Mouse (Mus musculus): ENCODE measurements at regions not wholly inside any gene's neighbourhood (a gene's known extent, or its start where the extent isn't known, plus 50 kb on each side); places are given as distances from the start of the nearest gene placed in this dataset.

- whole genome bisulfite sequencing (ENCODE audit: insufficient replicate concordance) = 58% methylated on average over 12 of the region's 12 CpGs
- Histone ChIP-seq H3K36me3 (replicated peaks; ENCODE audit: control insufficient read depth, insufficient read depth, low read depth) (no peaks in the 10 kb centered on the region), H3K9ac (replicated peaks) (no peak overlapping the region), H3K4me1 (replicated peaks; ENCODE audit: control insufficient read depth in 2 of 2, insufficient read depth in 2 of 2, low read length in 1 of 2) (0 out of 4 replicates have a peak, but pooled peaks cover 0 to 2% of the 10 kb centered on the region in 2 experiments), H3K27me3 (ENCODE audit: control insufficient read depth, insufficient read depth, low read length) (no peaks in the 10 kb centered on the region), H3K9me3 (ENCODE audit: control insufficient read depth, low read length) (no peaks in the 10 kb centered on the region), H3K4me3 (ENCODE audit: insufficient read depth in 1 of 2, low read depth in 2 of 2, low read length in 2 of 2) (no peak overlapping the region), H3K27ac (no peak overlapping the region), H3K4me2 (ENCODE audit: low read depth) (no peak overlapping the region)
- DNase-seq (ENCODE audit: low read depth in 3 of 3, low spot score in 3 of 3) (no peak), ATAC-seq (ENCODE audit: insufficient read depth) (no peak)
- TF ChIP-seq CTCF (IDR thresholded peaks at IDR 0.05; ENCODE audit: low read depth) (peak; percentile 51), EP300 (IDR thresholded peaks at IDR 0.05; ENCODE audit: low read depth) (no peak)
These were observed 136.2 kb upstream of the Syt6 start for GRCm38 (mm10) chr3:103438791-103439354.

- H3K4me2 ChIP-seq (ENCODE audit: low read depth) = no peak overlapping the region
- H3K27me3 ChIP-seq (ENCODE audit: control insufficient read depth, insufficient read depth, low read length) = no peaks in the 10 kb centered on the region
- DNase-seq (ENCODE audit: low read depth in 3 of 3, low spot score in 3 of 3) = no peak
- WGBS (ENCODE audit: insufficient replicate concordance) = 58% methylated on average over 6 of the region's 6 CpGs
- H3K9ac ChIP-seq (replicated peaks) = no peak overlapping the region
- no peak overlapping the region for H3K4me3 ChIP-seq (ENCODE audit: insufficient read depth in 1 of 2, low read depth in 2 of 2, low read length in 2 of 2)
- no peaks in the 10 kb centered on the region for H3K36me3 ChIP-seq (replicated peaks; ENCODE audit: control insufficient read depth, insufficient read depth, low read depth)
- ATAC-seq (ENCODE audit: insufficient read depth) = no peak
- no peak overlapping the region for H3K27ac ChIP-seq
- H3K9me3 ChIP-seq (ENCODE audit: control insufficient read depth, low read length) = no peaks in the 10 kb centered on the region
- 0 out of 4 replicates have a peak, but pooled peaks cover 0 to 2% of the 10 kb centered on the region in 2 experiments for H3K4me1 ChIP-seq (replicated peaks; ENCODE audit: control insufficient read depth in 2 of 2, insufficient read depth in 2 of 2, low read length in 1 of 2)
- TF ChIP-seq CTCF (IDR thresholded peaks at IDR 0.05; ENCODE audit: low read depth) (no peak), EP300 (IDR thresholded peaks at IDR 0.05; ENCODE audit: low read depth) (no peak)
These were observed 131.8 kb upstream of the Syt6 start for GRCm38 (mm10) chr3:103443247-103443646.

GRCm38 (mm10) chr3:103445852-103446251, 129.2 kb upstream of the Syt6 start:
- Histone ChIP-seq H3K9ac (replicated peaks) (no peak overlapping the region), H3K27me3 (ENCODE audit: control insufficient read depth, insufficient read depth, low read length) (no peaks in the 10 kb centered on the region), H3K4me1 (replicated peaks; ENCODE audit: control insufficient read depth in 2 of 2, insufficient read depth in 2 of 2, low read length in 1 of 2) (0 out of 4 replicates have a peak, but pooled peaks cover 0 to 2% of the 10 kb centered on the region in 2 experiments), H3K4me3 (ENCODE audit: insufficient read depth in 1 of 2, low read depth in 2 of 2, low read length in 2 of 2) (no peak overlapping the region), H3K9me3 (ENCODE audit: control insufficient read depth, low read length) (no peaks in the 10 kb centered on the region), H3K4me2 (ENCODE audit: low read depth) (no peak overlapping the region), H3K36me3 (replicated peaks; ENCODE audit: control insufficient read depth, insufficient read depth, low read depth) (no peaks in the 10 kb centered on the region), H3K27ac (no peak overlapping the region)
- no peak for TF ChIP-seq EP300 (IDR thresholded peaks at IDR 0.05; ENCODE audit: low read depth)
- no peak for TF ChIP-seq CTCF (IDR thresholded peaks at IDR 0.05; ENCODE audit: low read depth)
- DNase-seq (ENCODE audit: low read depth in 3 of 3, low spot score in 3 of 3) (no peak), ATAC-seq (ENCODE audit: insufficient read depth) (no peak)
- 69% methylated on average over 8 of the region's 8 CpGs for WGBS (ENCODE audit: insufficient replicate concordance)

GRCm38 (mm10) chr3:103449851-103450250, 125.2 kb upstream of the Syt6 start:
- WGBS (ENCODE audit: insufficient replicate concordance) = 65% methylated on average over 7 of the region's 7 CpGs
- Histone ChIP-seq H3K9me3 (ENCODE audit: control insufficient read depth, low read length) (no peaks in the 10 kb centered on the region), H3K9ac (replicated peaks) (no peak overlapping the region), H3K4me2 (ENCODE audit: low read depth) (no peak overlapping the region), H3K27me3 (ENCODE audit: control insufficient read depth, insufficient read depth, low read length) (no peaks in the 10 kb centered on the region), H3K36me3 (replicated peaks; ENCODE audit: control insufficient read depth, insufficient read depth, low read depth) (no peaks in the 10 kb centered on the region), H3K4me1 (replicated peaks; ENCODE audit: control insufficient read depth in 2 of 2, insufficient read depth in 2 of 2, low read length in 1 of 2) (no peaks in the 10 kb centered on the region), H3K4me3 (ENCODE audit: insufficient read depth in 1 of 2, low read depth in 2 of 2, low read length in 2 of 2) (no peak overlapping the region), H3K27ac (no peak overlapping the region)
- DNase-seq (ENCODE audit: low read depth in 3 of 3, low spot score in 3 of 3) (no peak), ATAC-seq (ENCODE audit: insufficient read depth) (no peak)
- no peak for TF ChIP-seq EP300 (IDR thresholded peaks at IDR 0.05; ENCODE audit: low read depth)
- no peak for TF ChIP-seq CTCF (IDR thresholded peaks at IDR 0.05; ENCODE audit: low read depth)

- H3K4me2 ChIP-seq (ENCODE audit: low read depth) = no peak overlapping the region
- TF ChIP-seq CTCF (IDR thresholded peaks at IDR 0.05; ENCODE audit: low read depth) (no peak), EP300 (IDR thresholded peaks at IDR 0.05; ENCODE audit: low read depth) (no peak)
- H3K27me3 ChIP-seq (ENCODE audit: control insufficient read depth, insufficient read depth, low read length) = no peaks in the 10 kb centered on the region
- no peaks in the 10 kb centered on the region for H3K36me3 ChIP-seq (replicated peaks; ENCODE audit: control insufficient read depth, insufficient read depth, low read depth)
- DNase-seq (ENCODE audit: low read depth in 3 of 3, low spot score in 3 of 3) (no peak), ATAC-seq (ENCODE audit: insufficient read depth) (no peak)
- H3K4me1 ChIP-seq (replicated peaks; ENCODE audit: control insufficient read depth in 2 of 2, insufficient read depth in 2 of 2, low read length in 1 of 2) = no peaks in the 10 kb centered on the region
- H3K27ac ChIP-seq = no peak overlapping the region
- H3K4me3 ChIP-seq (ENCODE audit: insufficient read depth in 1 of 2, low read depth in 2 of 2, low read length in 2 of 2) = no peak overlapping the region
- H3K9me3 ChIP-seq (ENCODE audit: control insufficient read depth, low read length) = no peaks in the 10 kb centered on the region
- WGBS (ENCODE audit: insufficient replicate concordance) = 58% methylated on average over 3 of the region's 3 CpGs
- H3K9ac ChIP-seq (replicated peaks) = no peak overlapping the region
These were observed 123.1 kb upstream of the Syt6 start for GRCm38 (mm10) chr3:103451971-103452370.
